27 mouse cellular contexts compared by ENCODE assay signal in genomic region chr12:82304140-82304539, GRCm38 (mm10).
DNase-seq lines count a peak whose midpoint lies in the region; ATAC-seq and TF ChIP-seq lines count a peak whose summit lies in the region.
"Had no signal": no experiment of that assay in that cellular context is flagged by ENCODE, and none has a peak within 500 bp of the region (broad histone marks: within the 10 kb centered on the region; RNA-seq: fewer than 3 reads in every experiment).

No protein-coding gene starts in this region.

- no peaks in the 10 kb centered on the region for H3K9me3 ChIP-seq in embryonic facial prominence, embryonic 13.5 days
- no peaks in the 10 kb centered on the region for H3K9me3 ChIP-seq in embryonic facial prominence, embryonic 10.5 days
- H3K9me3 ChIP-seq in midbrain, embryonic 16.5 days (replicated peaks; ENCODE audit: control insufficient read depth, low read length, poor library complexity, severe bottlenecking), result no peaks in the 10 kb centered on the region
- no peaks in the 10 kb centered on the region for H3K9me3 ChIP-seq in midbrain, postnatal 0 days (ENCODE audit: low read length)
- H3K9me3 ChIP-seq in stomach, embryonic 16.5 days (replicated peaks; ENCODE audit: control insufficient read depth, low read length), result no peaks in the 10 kb centered on the region
- H3K9me3 ChIP-seq: embryonic facial prominence, embryonic 12.5 days; forebrain, embryonic 12.5 days; G1E; heart, embryonic 15.5 days; hindbrain, embryonic 13.5 days had no signal

- H3K4me1 ChIP-seq in embryonic facial prominence, embryonic 13.5 days, result peaks cover 17% of the 10 kb centered on the region
- no peaks in the 10 kb centered on the region; the same call in 1 of the 2 replicates for H3K4me1 ChIP-seq in embryonic facial prominence, embryonic 10.5 days
- 0 out of 2 replicates have a peak, but pooled peaks cover 6% of the 10 kb centered on the region for H3K4me1 ChIP-seq in midbrain, embryonic 16.5 days (ENCODE audit: control insufficient read depth, insufficient read depth, low read length)
- H3K4me1 ChIP-seq in midbrain, postnatal 0 days (ENCODE audit: insufficient read depth, low read length), result no peaks in the 10 kb centered on the region
- H3K4me1 ChIP-seq in stomach, embryonic 16.5 days (ENCODE audit: control insufficient read depth, insufficient read depth, low read length), result peaks cover 11% of the 10 kb centered on the region; the same call in 1 of the 2 replicates
- H3K4me1 ChIP-seq: embryonic facial prominence, embryonic 12.5 days; heart, embryonic 15.5 days had no signal

- TF ChIP-seq CTCF in midbrain, postnatal 0 days (IDR thresholded peaks at IDR 0.05), result no peak

- no peak overlapping the region for H3K4me2 ChIP-seq in embryonic facial prominence, embryonic 13.5 days
- H3K4me2 ChIP-seq in midbrain, embryonic 16.5 days (ENCODE audit: low read length), result no peak overlapping the region
- H3K4me2 ChIP-seq in midbrain, postnatal 0 days (ENCODE audit: low read depth, low read length, poor library complexity, severe bottlenecking), result no peak overlapping the region
- no peak overlapping the region for H3K4me2 ChIP-seq in stomach, embryonic 16.5 days (ENCODE audit: low read depth, low read length)
- H3K4me2 ChIP-seq: embryonic facial prominence, embryonic 12.5 days; forebrain, embryonic 12.5 days; heart, embryonic 11.5 days; heart, embryonic 15.5 days; hindbrain, embryonic 13.5 days had no signal

- DNase-seq in embryonic facial prominence, embryonic 10.5 days (ENCODE audit: low spot score), result no peak
- peak; percentile 74 for DNase-seq in heart, adult 11 months
- no peak for DNase-seq in heart, adult 18-20 months
- no peak for DNase-seq in midbrain, postnatal 0 days (ENCODE audit: low spot score)
- no peak for DNase-seq in left cerebral cortex, adult 18-20 months (ENCODE audit: low spot score in 2 of 2)
- DNase-seq: adrenal gland, adult 8-10 months; adrenal gland, postnatal 36 days; B cell, adult 2 months; cerebellum, adult 11 months; cerebellum, adult 8-10 months; cerebellum, postnatal 14 days; embryo, embryonic 11 days; gastrocnemius, adult 2 months; gastrocnemius, postnatal 36 days; heart, adult 2 months; heart, postnatal 14 days had no signal

- no peak for ATAC-seq in embryonic facial prominence, embryonic 13.5 days (ENCODE audit: insufficient number of reproducible peaks, insufficient read depth, low FRiP score, low TSS enrichment, low read depth)
- no peak for ATAC-seq in midbrain, embryonic 16.5 days
- no peak for ATAC-seq in midbrain, postnatal 0 days (ENCODE audit: low FRiP score)
- ATAC-seq in stomach, embryonic 16.5 days (ENCODE audit: insufficient read depth, low FRiP score), result peak; percentile 29; the same call in 1 of the 2 replicates
- ATAC-seq: CD4-positive, CD25-positive, alpha-beta regulatory T cell, adult 4 months; hindbrain, postnatal 0 days had no signal

- 59% methylated on average over 2 of the region's 2 CpGs for WGBS in embryonic facial prominence, embryonic 13.5 days
- WGBS in embryonic facial prominence, embryonic 10.5 days, result 89% methylated on average over 2 of the region's 2 CpGs
- WGBS in midbrain, embryonic 16.5 days, result 74% methylated on average over 2 of the region's 2 CpGs
- WGBS in midbrain, postnatal 0 days, result 67% methylated on average over 2 of the region's 2 CpGs
- 62% methylated on average over 2 of the region's 2 CpGs for WGBS in stomach, embryonic 16.5 days

- no peaks in the 10 kb centered on the region for H3K36me3 ChIP-seq in embryonic facial prominence, embryonic 13.5 days
- no peaks in the 10 kb centered on the region for H3K36me3 ChIP-seq in embryonic facial prominence, embryonic 10.5 days (replicated peaks)
- no peaks in the 10 kb centered on the region for H3K36me3 ChIP-seq in midbrain, embryonic 16.5 days (ENCODE audit: control insufficient read depth, insufficient read depth, low read length)
- H3K36me3 ChIP-seq in midbrain, postnatal 0 days (ENCODE audit: insufficient read depth, low read length), result no peaks in the 10 kb centered on the region
- H3K36me3 ChIP-seq in stomach, embryonic 16.5 days (ENCODE audit: control insufficient read depth, insufficient read depth, low read length), result no peaks in the 10 kb centered on the region
- H3K36me3 ChIP-seq: embryonic facial prominence, embryonic 12.5 days; forebrain, embryonic 12.5 days; heart, embryonic 15.5 days; hindbrain, embryonic 13.5 days had no signal

- peak overlapping the region; percentile 44; the same call in 1 of the 2 replicates for H3K27ac ChIP-seq in embryonic facial prominence, embryonic 13.5 days
- no peak overlapping the region for H3K27ac ChIP-seq in embryonic facial prominence, embryonic 10.5 days (replicated peaks)
- peak overlapping the region; percentile 10; the same call in 1 of the 2 replicates for H3K27ac ChIP-seq in midbrain, embryonic 16.5 days (ENCODE audit: low read length)
- H3K27ac ChIP-seq in midbrain, postnatal 0 days (ENCODE audit: low read depth, low read length), result no peak overlapping the region
- H3K27ac ChIP-seq in stomach, embryonic 16.5 days (ENCODE audit: low read length), result no peak overlapping the region; the same call in 1 of the 2 replicates
- H3K27ac ChIP-seq: embryonic facial prominence, embryonic 12.5 days; forebrain, embryonic 12.5 days; gastrocnemius, adult 2 months; heart, adult 2 months; heart, embryonic 15.5 days; hindbrain, embryonic 13.5 days; hindbrain, postnatal 0 days had no signal

- no peaks in the 10 kb centered on the region for H3K27me3 ChIP-seq in embryonic facial prominence, embryonic 13.5 days
- no peaks in the 10 kb centered on the region for H3K27me3 ChIP-seq in embryonic facial prominence, embryonic 10.5 days (replicated peaks; ENCODE audit: low read depth, poor library complexity, severe bottlenecking)
- no peaks in the 10 kb centered on the region for H3K27me3 ChIP-seq in midbrain, embryonic 16.5 days (ENCODE audit: control insufficient read depth, insufficient read depth, low read depth, low read length)
- H3K27me3 ChIP-seq in midbrain, postnatal 0 days (ENCODE audit: insufficient read depth, low read length), result no peaks in the 10 kb centered on the region
- H3K27me3 ChIP-seq in stomach, embryonic 16.5 days (ENCODE audit: control insufficient read depth, insufficient read depth, low read length), result no peaks in the 10 kb centered on the region
- H3K27me3 ChIP-seq: embryonic facial prominence, embryonic 12.5 days; forebrain, embryonic 12.5 days; heart, embryonic 15.5 days; hindbrain, embryonic 13.5 days had no signal

- H3K4me3 ChIP-seq in embryonic facial prominence, embryonic 13.5 days, result no peak overlapping the region
- H3K4me3 ChIP-seq in embryonic facial prominence, embryonic 10.5 days, result no peak overlapping the region
- no peak overlapping the region for H3K4me3 ChIP-seq in midbrain, embryonic 16.5 days (ENCODE audit: low read depth, low read length)
- H3K4me3 ChIP-seq in midbrain, postnatal 0 days (ENCODE audit: low read depth, low read length), result no peak overlapping the region
- no peak overlapping the region for H3K4me3 ChIP-seq in stomach, embryonic 16.5 days (replicated peaks; ENCODE audit: low read length)
- H3K4me3 ChIP-seq: embryonic facial prominence, embryonic 12.5 days; forebrain, embryonic 12.5 days; gastrocnemius, adult 2 months; heart, adult 2 months; heart, embryonic 15.5 days; hindbrain, embryonic 13.5 days had no signal

- H3K9ac ChIP-seq in embryonic facial prominence, embryonic 13.5 days, result no peak overlapping the region
- no peak overlapping the region for H3K9ac ChIP-seq in midbrain, embryonic 16.5 days (ENCODE audit: low read depth, low read length)
- no peak overlapping the region for H3K9ac ChIP-seq in midbrain, postnatal 0 days (replicated peaks; ENCODE audit: low read length, poor library complexity, severe bottlenecking)
- no peak overlapping the region for H3K9ac ChIP-seq in stomach, embryonic 16.5 days (ENCODE audit: low read length)
- H3K9ac ChIP-seq: embryonic facial prominence, embryonic 12.5 days; forebrain, embryonic 12.5 days; heart, embryonic 15.5 days; hindbrain, embryonic 13.5 days had no signal

Comparison
In these comparisons a context has a peak if more than half of its experiments do, and no peak if none do; other contexts are left out.
1. H3K27ac ChIP-seq: peak in embryonic facial prominence, embryonic 13.5 days (single experiment) and midbrain, embryonic 16.5 days (single experiment); none in embryonic facial prominence, embryonic 10.5 days (single experiment), midbrain, postnatal 0 days (single experiment) and stomach, embryonic 16.5 days (single experiment).